Mouse (Mus musculus) limb, embryonic 14.5 days (tissue): ENCODE measurements around the gene Rbm38. TPM values are rescaled to one million over a fixed set of nuclear protein-coding genes. Genes with fewer than 3 reads are reported as not detected.
A peak's percentile ranks its signal among the peaks of the same experiment; 100 is the strongest.

ENCODE experiments used
- ATAC-seq: fragments of 200-750 bp; cut with Nextera tagmentation; 2 replicates; pipeline ENCODE4 v1.8.0; 2017; ENCODE audit warnings: low read depth, moderate number of reproducible peaks, moderate TSS enrichment; ENCODE audit not compliant: low FRiP score
- DNase-seq: peaks from one replicate; pipeline ENCODE4 v3.0.0-alpha.2; 2015; ENCODE audit warnings: low spot score
- H3K27ac ChIP-seq: fragments of 300-500 bp; sonication (generic); replicated peaks from 2 replicates; pipeline ENCODE4 v1.5.1; 2014; ENCODE audit warnings: low read depth, mild to moderate bottlenecking, low read length, moderate library complexity, mixed read lengths
- H3K27me3 ChIP-seq: fragments of 300-500 bp; sonication (generic); 2 replicates; pipeline ENCODE4 v1.6.1; 2014; ENCODE audit warnings: low read length, mixed read lengths; ENCODE audit not compliant: control insufficient read depth, insufficient read depth
- H3K36me3 ChIP-seq: fragments of 300-500 bp; sonication (generic); 2 replicates; pipeline ENCODE4 v1.6.1; 2014; ENCODE audit warnings: mild to moderate bottlenecking, low read length, moderate library complexity, mixed read lengths; ENCODE audit not compliant: control insufficient read depth, insufficient read depth
- H3K4me1 ChIP-seq: fragments of 300-500 bp; sonication (generic); 2 replicates; pipeline ENCODE4 v1.6.1; 2014; ENCODE audit warnings: antibody characterized with exemption, low read length, mixed read lengths; ENCODE audit not compliant: control insufficient read depth, insufficient read depth
- H3K4me2 ChIP-seq: fragments of 300-500 bp; sonication (generic); replicated peaks from 2 replicates; pipeline ENCODE4 v1.6.1; 2014; ENCODE audit warnings: low read depth, mild to moderate bottlenecking, low read length, moderate library complexity; ENCODE audit not compliant: severe bottlenecking
- H3K4me3 ChIP-seq: fragments of 300-500 bp; sonication (generic); replicated peaks from 2 replicates; pipeline ENCODE4 v1.5.1; 2014; ENCODE audit warnings: low read length
- H3K9ac ChIP-seq: fragments of 300-500 bp; sonication (generic); 2 replicates; pipeline ENCODE4 v1.6.1; 2014; ENCODE audit warnings: mild to moderate bottlenecking, low read depth, low read length, moderate library complexity; ENCODE audit not compliant: severe bottlenecking
- H3K9me3 ChIP-seq: fragments of 300-500 bp; sonication (generic); 2 replicates; pipeline ENCODE4 v1.6.1; 2016; ENCODE audit warnings: low read length; ENCODE audit not compliant: control insufficient read depth
- POLR2A ChIP-seq: fragments of 200-500 bp; IDR thresholded peaks from 2 replicates; pipeline ENCODE4 v1.8.0; 2012; ENCODE audit warnings: inconsistent platforms, mild to moderate bottlenecking, moderate library complexity, borderline replicate concordance; ENCODE audit not compliant: insufficient read depth, insufficient read length; ENCODE audit errors: extremely low read depth
- WGBS: fragments of 180-500 bp; shearing (Covaris S2); extraction: QIAGEN DNeasy Blood & Tissue Kit; methylation state at CpG from one replicate; pipeline ENCODE4 v1.1.7; 2014; 5-methylcytosine and 5-hydroxymethylcytosine counted together
- polyA plus RNA-seq, 2 experiments: library from polyadenylated mRNA; depleted of rRNA in 1 of 2; stranded (reverse) in 1 of 2; unstranded in 1 of 2; fragments of >200 nt; fragmentation: Nextera tagmentation in 1 of 2; extraction: Ambion mirVana in 1 of 2; gene quantifications; 2 replicates each; pipeline versions ENCODE4 v1.2.1 to v1.2.3; 2012 to 2014

Rbm38 gene
- polyA plus RNA-seq, 2 experiments = 32.3 to 63.5 TPM

- no peak for DNase-seq
- Histone ChIP-seq H3K4me2 (0 out of 2 replicates have a peak overlapping the region, but pooled peaks have one; percentile 88), H3K27ac (no peak overlapping the region), H3K27me3 (no peaks in the 10 kb centered on the region), H3K36me3 (peaks cover 18% of the 10 kb centered on the region), H3K4me3 (no peak overlapping the region), H3K9me3 (no peaks in the 10 kb centered on the region), H3K9ac (no peak overlapping the region), H3K4me1 (peaks cover 30% of the 10 kb centered on the region)
- no peak for TF ChIP-seq POLR2A
- WGBS = 70% methylated on average over 8 of the region's 8 CpGs
- no peak for ATAC-seq
Observed at GRCm38 (mm10) chr2:173024392-173024791, 4.1 kb downstream of the Rbm38 start.

GRCm38 (mm10) chr2:173024938-173025337 lies 4.6 kb downstream of the Rbm38 start:
- H3K4me1 ChIP-seq = peaks cover 28% of the 10 kb centered on the region
- DNase-seq (no peak), ATAC-seq (no peak)
- 33% methylated on average over 4 of the region's 4 CpGs for WGBS
- H3K27me3 ChIP-seq = no peaks in the 10 kb centered on the region
- no peak overlapping the region for H3K4me2 ChIP-seq
- no peak for TF ChIP-seq POLR2A
- no peaks in the 10 kb centered on the region for H3K9me3 ChIP-seq
- H3K9ac ChIP-seq = peak overlapping the region; percentile 16; the same call in 1 of the 2 replicates
- H3K36me3 ChIP-seq = peaks cover 23% of the 10 kb centered on the region
- no peak overlapping the region for H3K4me3 ChIP-seq
- no peak overlapping the region for H3K27ac ChIP-seq

- Histone ChIP-seq H3K9ac (no peak overlapping the region), H3K27ac (no peak overlapping the region), H3K4me3 (no peak overlapping the region), H3K4me1 (peaks cover 21% of the 10 kb centered on the region), H3K27me3 (no peaks in the 10 kb centered on the region), H3K4me2 (no peak overlapping the region), H3K9me3 (no peaks in the 10 kb centered on the region), H3K36me3 (peaks cover 30% of the 10 kb centered on the region)
- ATAC-seq = no peak
- DNase-seq = no peak
- no peak for TF ChIP-seq POLR2A
- WGBS = 63% methylated on average over 5 of the region's 5 CpGs
Observed at GRCm38 (mm10) chr2:173026286-173026685, 6.0 kb downstream of the Rbm38 start.

GRCm38 (mm10) chr2:173026688-173027131 lies 6.4 kb downstream of the Rbm38 start:
- ATAC-seq (peak; percentile 13), DNase-seq (peak; percentile 13)
- Histone ChIP-seq H3K36me3 (peaks cover 34% of the 10 kb centered on the region), H3K9me3 (no peaks in the 10 kb centered on the region), H3K4me1 (peaks cover 21% of the 10 kb centered on the region), H3K9ac (no peak overlapping the region), H3K4me3 (no peak overlapping the region), H3K4me2 (no peak overlapping the region), H3K27ac (no peak overlapping the region), H3K27me3 (no peaks in the 10 kb centered on the region)
- WGBS = 64% methylated on average over 3 of the region's 3 CpGs
- TF ChIP-seq POLR2A = no peak

- Histone ChIP-seq H3K9me3 (no peaks in the 10 kb centered on the region), H3K27ac (no peak overlapping the region), H3K9ac (no peak overlapping the region), H3K4me3 (no peak overlapping the region), H3K27me3 (no peaks in the 10 kb centered on the region), H3K36me3 (peaks cover 37% of the 10 kb centered on the region), H3K4me2 (no peak overlapping the region), H3K4me1 (peaks cover 21% of the 10 kb centered on the region)
- no peak for DNase-seq
- ATAC-seq = no peak
- TF ChIP-seq POLR2A = no peak
- WGBS = 78% methylated on average over 6 of the region's 6 CpGs
Observed at GRCm38 (mm10) chr2:173027169-173027823, 7.0 kb downstream of the Rbm38 start.
